Mouse (Mus musculus) gastrocnemius, postnatal 36 days (tissue): ENCODE data around the gene Olfr640. TPM values are rescaled to one million over a fixed set of nuclear protein-coding genes. Genes with fewer than 3 reads are reported as not detected.

Experiments used
- DNase-seq, 2 experiments: peaks; one replicate each; pipeline ENCODE4 v3.0.0; 2022
- intact Hi-C: fragments of 180-260 bp; cut with DNase I; formaldehyde crosslinking; loops from one replicate; pipeline ENCODE4 v1.15.1; 2025
- long read RNA-seq, 2 experiments: library from polyadenylated mRNA; stranded (forward); transcript quantifications; one replicate each; pipeline ENCODE4 v2.0.0; 2021
- total RNA-seq, 2 experiments: library from RNA; stranded (reverse); gene quantifications; 2 replicates each; pipeline ENCODE4 v1.2.3; 2021

The Olfr640 gene
- total RNA-seq = not detected
- long read RNA-seq, experiment 1 = 0 reads
- long read RNA-seq, experiment 2 = 0 reads

- no peak for DNase-seq
- intact Hi-C loops = no loop called here
Observed at GRCm38 (mm10) chr7:104025473-104025872, at the start of gene Olfr640. Gene Olfr640, minus strand, starts transcription at chr7:104025573.

- DNase-seq = no peak
- intact Hi-C loops = no loop called here
Observed at GRCm38 (mm10) chr7:104071769-104072168, 46.4 kb upstream of the Olfr640 start, which contains the start of gene Olfr644. Gene Olfr644, minus strand, starts transcription at chr7:104071869.

- no peak for DNase-seq
- intact Hi-C loops = no loop called here
Observed at GRCm38 (mm10) chr7:104061345-104061744, 36.0 kb upstream of the Olfr640 start, which contains the start of gene 4930516K23Rik. Gene 4930516K23Rik, minus strand, starts transcription at chr7:104061445.

GRCm38 (mm10) chr7:104059215-104059614 is 33.8 kb upstream of the Olfr640 start:
- intact Hi-C loops = no loop called here
- no peak for DNase-seq

GRCm38 (mm10) chr7:104052566-104052965 is 27.2 kb upstream of the Olfr640 start, which contains the start of gene Olfr642:
Gene Olfr642, minus strand, starts transcription at chr7:104052666.
- DNase-seq = no peak
- intact Hi-C loops = no loop called here

GRCm38 (mm10) chr7:104050745-104051144 is 25.4 kb upstream of the Olfr640 start:
- DNase-seq = no peak
- intact Hi-C loops = no loop called here

GRCm38 (mm10) chr7:104035145-104035544 is 9.8 kb upstream of the Olfr640 start, which contains the start of gene Olfr641:
Gene Olfr641, plus strand, starts transcription at chr7:104035445.
- no peak for DNase-seq
- intact Hi-C loops = no loop called here

GRCm38 (mm10) chr7:104026978-104027377 is 1.6 kb upstream of the Olfr640 start:
- intact Hi-C loops = no loop called here
- DNase-seq = no peak

- intact Hi-C loops = no loop called here
- DNase-seq = no peak
Observed at GRCm38 (mm10) chr7:104021651-104022050, 3.7 kb downstream of the Olfr640 start.

- intact Hi-C loops = no loop called here
- DNase-seq = no peak
Observed at GRCm38 (mm10) chr7:104018953-104019352, 6.4 kb downstream of the Olfr640 start.

GRCm38 (mm10) chr7:104017203-104017602 is 8.2 kb downstream of the Olfr640 start, which contains the start of gene Olfr639:
Gene Olfr639, minus strand, starts transcription at chr7:104017303.
- DNase-seq = no peak
- intact Hi-C loops = no loop called here

GRCm38 (mm10) chr7:103999124-103999523 is 26.2 kb downstream of the Olfr640 start:
- intact Hi-C loops = no loop called here
- no peak for DNase-seq

GRCm38 (mm10) chr7:103998446-103998845 is 26.9 kb downstream of the Olfr640 start, which contains the start of gene Olfr638:
Gene Olfr638, plus strand, starts transcription at chr7:103998746.
- intact Hi-C loops = no loop called here
- no peak for DNase-seq

- intact Hi-C loops = no loop called here
Observed at GRCm38 (mm10) chr7:103971782-103972181, 53.6 kb downstream of the Olfr640 start.

GRCm38 (mm10) chr7:103970852-103971251 is 54.5 kb downstream of the Olfr640 start, which contains the start of gene Olfr635:
Gene Olfr635, plus strand, starts transcription at chr7:103971152.
- intact Hi-C loops = no loop called here
- no peak for DNase-seq

More at GRCm38 (mm10) chr7:103971782-103972181, 53.6 kb downstream of the Olfr640 start:
- DNase-seq = no peak

Other genes with a start within 250 kb of the Olfr640 start
- not detected for gene Olfr68, start 245.9 kb downstream of the Olfr640 start, total RNA-seq
- not detected for gene Olfr67, start 233.8 kb downstream of the Olfr640 start, total RNA-seq
- 10 to 100 TPM; 28.4 to 35.6 TPM for gene Hbb-bt, start 211.6 kb downstream of the Olfr640 start, total RNA-seq
- gene Hbb-bs, start 197.5 kb downstream of the Olfr640 start, total RNA-seq = 100 to 1,000 TPM; 266 to 399 TPM
- gene Hbb-bh2, start 185.1 kb downstream of the Olfr640 start, total RNA-seq = not detected
- gene Hbb-bh1, start 182.4 kb downstream of the Olfr640 start, total RNA-seq = not detected
- gene Hbb-y, start 172.4 kb downstream of the Olfr640 start, total RNA-seq = not detected
- gene Olfr66, start 139.3 kb downstream of the Olfr640 start, total RNA-seq = not detected
- not detected for gene Olfr64, start 131.1 kb downstream of the Olfr640 start, total RNA-seq
- gene Olfr65, start 122.1 kb downstream of the Olfr640 start, total RNA-seq = not detected
- not detected for gene Olfr631, start 96.7 kb downstream of the Olfr640 start, total RNA-seq
- not detected for gene Olfr632, start 91.2 kb downstream of the Olfr640 start, total RNA-seq
- gene Olfr633, start 81.1 kb downstream of the Olfr640 start, total RNA-seq = not detected
- not detected for gene Olfr635, start 54.4 kb downstream of the Olfr640 start, total RNA-seq
- not detected for gene Olfr638, start 26.8 kb downstream of the Olfr640 start, total RNA-seq
- gene Olfr639, start 8.3 kb downstream of the Olfr640 start, total RNA-seq = not detected
- gene Olfr641, start 9.9 kb upstream of the Olfr640 start, total RNA-seq = not detected
- gene Olfr642, start 27.1 kb upstream of the Olfr640 start, total RNA-seq = not detected
- not detected for gene 4930516K23Rik, start 35.9 kb upstream of the Olfr640 start, total RNA-seq
- gene Olfr644, start 46.3 kb upstream of the Olfr640 start, total RNA-seq = not detected
- gene Olfr645, start 59.9 kb upstream of the Olfr640 start, total RNA-seq = not detected
- not detected for gene Olfr646, start 79.3 kb upstream of the Olfr640 start, total RNA-seq
- gene Ubqln5, start 104.3 kb upstream of the Olfr640 start, total RNA-seq = not detected
- not detected for gene Olfr643, start 111.8 kb upstream of the Olfr640 start, total RNA-seq
- gene Ubqln3, start 117.7 kb upstream of the Olfr640 start, total RNA-seq = not detected
- gene Ubqlnl, start 125.0 kb upstream of the Olfr640 start, total RNA-seq = not detected
- gene Olfm5, start 139.3 kb upstream of the Olfr640 start, total RNA-seq = not detected
- not detected for gene Olfr648, start 157.8 kb upstream of the Olfr640 start, total RNA-seq
- not detected for gene Olfr649, start 170.4 kb upstream of the Olfr640 start, total RNA-seq
- under 1 TPM in 1 of 2 experiments, not detected in 1; 0.20 TPM for gene Trim6, start 193.2 kb upstream of the Olfr640 start, total RNA-seq
- 1 to 10 TPM in 1 of 2 experiments, under 1 TPM in 1; 0.67 to 1.4 TPM for gene Trim34a, start 218.9 kb upstream of the Olfr640 start, total RNA-seq